Mouse (Mus musculus) E14TG2a.4 (cell line): ENCODE results near the gene Egfr.

Source experiments
- H3K27me3 ChIP-seq: 2 replicates; pipeline ENCODE4 v1.6.1; 2014; ENCODE audit warnings: low read length, control low read depth; ENCODE audit not compliant: insufficient read depth
- H3K36me3 ChIP-seq: 2 replicates; pipeline ENCODE4 v1.6.1; 2014; ENCODE audit warnings: low read length, control low read depth; ENCODE audit not compliant: insufficient read depth
- H3K4me1 ChIP-seq: replicated peaks from 2 replicates; pipeline ENCODE4 v1.6.1; 2014; ENCODE audit warnings: low read depth, low read length, control low read depth
- H3K4me3 ChIP-seq: replicated peaks from 2 replicates; pipeline ENCODE4 v1.5.1; 2014; ENCODE audit warnings: mild to moderate bottlenecking, low read length
- H3K9me3 ChIP-seq: 2 replicates; pipeline ENCODE4 v1.6.1; 2014; ENCODE audit warnings: low read length, control low read depth
- CTCF ChIP-seq: conservative IDR thresholded peaks from 2 replicates; pipeline ENCODE4 v1.5.1; 2014; ENCODE audit warnings: low read length
- NANOG ChIP-seq: IDR thresholded peaks from 2 replicates; pipeline ENCODE4 v1.6.1; 2014; ENCODE audit warnings: borderline replicate concordance, low read length, mixed read lengths
- POU5F1 ChIP-seq: IDR thresholded peaks from 2 replicates; pipeline ENCODE4 v1.6.1; 2014; ENCODE audit warnings: low read length, borderline replicate concordance

Gene Egfr

DNA sequence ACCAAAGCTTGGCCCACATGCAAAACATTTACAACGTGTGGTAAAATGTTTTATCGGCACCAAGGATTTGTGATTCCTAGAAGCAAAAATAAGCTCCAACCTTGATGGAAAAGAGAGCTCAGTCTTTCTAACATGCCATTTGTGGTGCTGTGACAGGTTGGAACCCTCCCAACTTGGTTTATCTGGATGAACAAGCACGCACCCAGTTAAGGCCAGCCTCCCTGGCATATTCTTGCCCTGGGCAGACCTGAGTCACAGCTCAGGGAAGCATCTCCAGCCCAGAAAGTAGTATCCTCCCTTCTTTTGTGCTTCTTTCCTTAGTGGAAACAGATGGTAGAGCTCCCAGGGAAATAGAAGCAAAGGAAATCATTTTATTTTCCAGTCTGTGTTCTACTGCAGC, 58.1 kb downstream of the Egfr start:
- no peak for TF ChIP-seq NANOG
- no peak for TF ChIP-seq POU5F1
- TF ChIP-seq CTCF, result no peak

DNA sequence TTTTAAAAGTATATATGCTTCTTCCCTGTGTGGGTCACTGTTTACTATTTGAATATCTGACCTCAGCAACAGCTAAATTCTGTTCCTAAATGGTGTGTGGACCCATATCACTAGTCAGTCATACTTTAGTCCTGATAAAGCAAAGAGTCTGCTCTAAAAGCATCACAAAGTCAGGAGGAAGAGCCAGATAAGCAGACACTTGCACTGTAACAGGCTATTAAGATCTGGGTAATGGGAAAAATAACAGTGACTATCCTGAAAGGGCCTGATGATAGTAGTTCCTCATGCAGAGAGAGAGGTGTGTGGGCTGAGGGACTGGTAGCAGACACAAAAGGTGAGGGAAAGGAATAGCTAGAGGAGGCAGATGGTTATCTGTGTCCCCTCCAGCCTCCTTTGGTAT, 61.3 kb downstream of the Egfr start:
- Histone ChIP-seq H3K27me3 (no peaks in the 10 kb centered on the region), H3K4me3 (no peak overlapping the region), H3K4me1 (peaks cover 8% of the 10 kb centered on the region), H3K9me3 (no peaks in the 10 kb centered on the region), H3K36me3 (no peaks in the 10 kb centered on the region)
- TF ChIP-seq POU5F1 (no peak), NANOG (no peak), CTCF (no peak)

More for the DNA sequence above, 58.1 kb downstream of the Egfr start:
- Histone ChIP-seq H3K9me3 (no peaks in the 10 kb centered on the region), H3K27me3 (no peaks in the 10 kb centered on the region), H3K4me1 (peaks cover 8% of the 10 kb centered on the region), H3K4me3 (no peak overlapping the region), H3K36me3 (no peaks in the 10 kb centered on the region)

DNA sequence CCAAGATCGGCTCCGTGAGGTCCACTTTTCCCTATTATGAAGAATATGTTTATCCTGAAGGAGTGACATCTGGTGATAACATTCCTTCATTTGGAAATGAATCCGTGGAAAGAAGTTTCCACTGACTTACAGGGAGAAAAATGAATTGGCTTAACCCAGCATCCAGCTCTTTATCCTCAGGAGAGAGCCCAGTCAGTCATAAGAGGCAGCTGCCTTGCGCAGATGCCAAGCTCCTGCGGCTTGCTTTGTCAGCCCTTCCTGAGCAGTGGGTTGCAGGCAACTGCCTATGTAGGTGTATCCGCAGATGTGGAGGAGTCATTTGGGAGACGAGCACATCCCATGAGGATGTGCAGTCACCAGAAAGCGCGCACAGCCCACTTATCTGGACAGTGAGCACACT, 64.4 kb downstream of the Egfr start:
- TF ChIP-seq POU5F1, result no peak
- TF ChIP-seq CTCF, result no peak
- no peak for TF ChIP-seq NANOG
- H3K4me3 ChIP-seq, result no peak overlapping the region
- no peaks in the 10 kb centered on the region for H3K9me3 ChIP-seq
- H3K27me3 ChIP-seq, result no peaks in the 10 kb centered on the region
- no peaks in the 10 kb centered on the region for H3K4me1 ChIP-seq
- H3K36me3 ChIP-seq, result no peaks in the 10 kb centered on the region

DNA sequence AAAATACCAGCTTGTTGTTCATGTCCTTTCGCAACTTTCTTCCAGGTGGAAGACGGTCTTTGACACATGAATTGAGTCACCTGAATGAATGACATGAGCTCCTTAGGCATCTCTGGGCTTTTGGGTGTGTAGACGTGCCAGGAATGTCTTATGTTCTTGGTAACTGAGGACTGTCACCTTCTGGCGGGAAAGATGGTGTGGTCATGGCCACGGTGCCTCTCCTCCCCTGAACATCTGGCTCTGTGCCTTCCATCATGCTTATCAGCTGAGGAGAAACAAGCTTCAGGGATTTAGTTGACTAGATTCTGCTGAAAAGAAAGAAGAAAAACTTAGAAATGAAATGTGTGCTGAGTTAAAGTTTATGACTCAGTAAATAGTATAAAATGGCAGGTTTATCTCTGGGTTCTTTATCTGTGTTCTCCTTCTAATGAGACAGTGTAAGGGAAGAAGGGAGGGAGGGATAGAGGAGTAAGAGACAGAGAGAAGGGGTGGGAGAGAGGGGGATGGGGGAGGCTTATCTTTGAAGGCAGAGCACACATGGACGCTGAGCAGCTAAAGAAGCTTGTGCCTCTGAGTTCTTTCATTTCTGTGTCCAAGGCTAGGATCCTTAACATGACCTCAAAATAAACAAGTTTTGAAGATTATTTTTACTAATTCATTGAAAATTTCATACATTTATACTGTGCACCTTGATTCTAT, 65.5 kb downstream of the Egfr start:
- H3K27me3 ChIP-seq, result no peaks in the 10 kb centered on the region
- no peaks in the 10 kb centered on the region for H3K36me3 ChIP-seq
- H3K4me3 ChIP-seq, result no peak overlapping the region
- no peak for TF ChIP-seq POU5F1
- no peak for TF ChIP-seq NANOG
- TF ChIP-seq CTCF, result no peak
- H3K9me3 ChIP-seq, result no peaks in the 10 kb centered on the region
- no peaks in the 10 kb centered on the region for H3K4me1 ChIP-seq

DNA sequence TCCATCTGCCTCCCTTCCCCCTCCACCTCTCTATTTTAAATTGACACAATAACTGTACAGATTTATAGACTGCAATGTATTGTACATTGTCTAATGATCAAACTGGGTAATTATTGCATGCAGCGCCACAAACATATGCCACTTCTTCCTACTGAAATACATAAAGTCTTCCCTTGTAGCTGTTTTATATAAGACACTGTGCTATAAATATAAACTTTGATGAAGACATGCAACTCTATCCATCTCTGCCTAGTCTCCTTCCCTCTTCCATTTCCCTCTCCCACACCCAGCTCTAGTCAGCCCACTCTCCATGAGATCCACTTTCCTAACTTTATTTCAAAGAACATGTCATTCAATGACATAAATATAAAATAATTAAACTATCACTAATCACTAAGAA, 67.4 kb downstream of the Egfr start:
- no peak for TF ChIP-seq CTCF
- no peak for TF ChIP-seq NANOG
- TF ChIP-seq POU5F1, result no peak
- H3K36me3 ChIP-seq, result no peaks in the 10 kb centered on the region
- no peaks in the 10 kb centered on the region for H3K27me3 ChIP-seq

DNA sequence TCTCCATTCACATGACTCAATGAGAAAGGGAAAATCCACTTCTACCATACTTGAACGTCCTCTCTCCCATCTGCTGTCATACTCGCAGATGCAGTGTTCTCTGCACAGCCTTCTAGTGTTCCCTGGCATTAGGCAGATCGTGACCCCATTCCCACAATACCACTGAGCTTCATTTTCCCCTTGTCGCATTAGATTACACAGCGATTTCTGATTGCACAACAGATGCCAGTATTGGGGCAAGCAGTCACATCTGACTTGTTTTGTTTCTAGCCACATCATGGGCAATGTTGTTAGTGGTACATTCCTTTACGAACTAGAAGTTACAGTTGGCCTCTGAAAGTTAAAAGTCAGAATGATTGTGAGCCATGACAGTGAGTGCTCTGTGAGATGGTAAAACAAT, 68.1 kb downstream of the Egfr start:
- Histone ChIP-seq H3K27me3 (no peaks in the 10 kb centered on the region), H3K36me3 (no peaks in the 10 kb centered on the region), H3K4me3 (no peak overlapping the region), H3K4me1 (no peaks in the 10 kb centered on the region), H3K9me3 (no peaks in the 10 kb centered on the region)
- TF ChIP-seq CTCF (no peak), POU5F1 (no peak), NANOG (no peak)

More for the DNA sequence above, 67.4 kb downstream of the Egfr start:
- no peaks in the 10 kb centered on the region for H3K4me1 ChIP-seq
- no peaks in the 10 kb centered on the region for H3K9me3 ChIP-seq
- no peak overlapping the region for H3K4me3 ChIP-seq

DNA sequence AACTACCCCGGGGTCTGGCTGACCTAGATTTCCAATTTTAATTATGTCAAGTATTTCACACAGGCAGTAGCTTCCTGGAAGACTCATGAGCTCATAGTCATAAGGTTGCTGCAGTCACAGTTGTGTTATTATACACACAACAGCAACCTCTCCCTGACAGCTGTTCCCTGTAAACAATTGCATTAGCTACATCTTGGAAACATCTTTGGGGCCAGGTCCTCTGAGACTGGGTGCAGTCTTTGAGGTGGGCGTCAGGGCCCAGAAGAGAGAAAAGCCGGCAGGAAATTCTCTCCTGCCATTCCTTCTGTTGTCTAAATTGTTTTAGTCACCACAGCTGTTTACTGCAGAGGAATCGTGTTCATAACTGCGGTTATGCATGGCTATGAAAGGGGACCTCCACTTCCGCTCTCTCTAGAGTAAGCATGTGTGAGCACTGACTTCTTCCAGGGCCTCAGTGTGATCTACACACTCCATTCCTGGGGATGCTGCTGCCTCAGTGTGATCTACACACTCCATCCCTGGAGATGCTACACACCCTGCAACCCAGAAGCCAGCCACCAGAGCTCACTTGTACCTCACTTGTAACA, 69.8 kb downstream of the Egfr start:
- H3K9me3 ChIP-seq, result no peaks in the 10 kb centered on the region
- H3K27me3 ChIP-seq, result no peaks in the 10 kb centered on the region
- no peak overlapping the region for H3K4me3 ChIP-seq
- no peaks in the 10 kb centered on the region for H3K4me1 ChIP-seq
- H3K36me3 ChIP-seq, result no peaks in the 10 kb centered on the region
- TF ChIP-seq CTCF (no peak), POU5F1 (no peak), NANOG (no peak)

DNA sequence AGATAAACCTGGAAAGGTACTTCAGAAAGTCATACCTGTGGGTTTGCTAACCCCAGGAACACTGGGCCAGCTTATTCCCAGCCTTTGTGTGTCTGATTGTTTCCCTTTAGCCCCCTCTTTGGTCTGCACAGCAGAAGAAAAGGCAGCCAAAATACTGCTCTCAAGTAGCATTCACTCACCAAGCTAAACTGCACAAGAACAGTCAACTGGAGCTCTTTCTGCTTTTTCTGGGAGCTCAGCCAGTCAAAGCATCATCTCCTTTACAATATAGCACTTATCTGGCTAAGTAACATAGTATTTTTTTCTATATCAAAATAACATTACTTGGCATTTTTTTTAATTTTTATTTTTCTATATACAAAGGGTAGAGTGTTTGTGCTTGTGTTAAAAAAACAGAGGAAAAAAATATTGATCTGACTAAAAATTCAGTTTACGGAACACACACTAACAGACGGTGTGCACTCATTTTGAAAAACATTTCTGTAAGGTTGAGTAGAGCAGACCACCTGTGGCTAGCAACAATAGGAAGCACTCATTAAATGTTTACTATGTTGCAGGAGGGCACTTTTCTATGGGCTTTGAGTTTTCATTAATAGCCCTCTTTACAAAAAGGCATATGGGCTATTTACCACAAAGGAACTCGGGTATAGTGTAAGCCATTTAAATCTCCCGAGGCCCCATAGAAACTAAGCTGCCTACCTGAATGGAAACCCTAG, 72.0 kb downstream of the Egfr start:
- no peaks in the 10 kb centered on the region for H3K27me3 ChIP-seq
- no peaks in the 10 kb centered on the region for H3K36me3 ChIP-seq
- H3K4me1 ChIP-seq, result no peaks in the 10 kb centered on the region
- no peaks in the 10 kb centered on the region for H3K9me3 ChIP-seq
- H3K4me3 ChIP-seq, result no peak overlapping the region
- TF ChIP-seq CTCF (no peak), POU5F1 (no peak), NANOG (no peak)

DNA sequence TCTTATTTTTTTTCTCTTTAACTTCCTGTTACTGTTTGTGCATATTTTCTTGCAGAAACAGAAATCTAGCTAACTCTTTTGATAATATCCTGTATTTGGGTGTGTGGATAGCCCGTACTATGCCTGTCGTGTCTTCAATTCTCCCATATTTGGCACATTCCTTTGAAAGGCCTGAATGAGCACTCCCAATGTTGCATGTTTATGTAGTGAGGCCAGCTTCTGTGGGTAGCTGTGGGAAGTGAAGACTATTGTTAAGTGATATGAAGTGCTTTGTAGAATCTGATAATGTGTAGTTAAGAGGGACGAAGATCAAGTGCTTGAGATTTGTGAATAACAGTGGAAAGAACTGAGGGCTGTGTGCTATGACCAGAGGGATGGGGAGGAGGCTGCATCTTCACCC, 77.5 kb downstream of the Egfr start:
- H3K27me3 ChIP-seq, result no peaks in the 10 kb centered on the region
- H3K9me3 ChIP-seq, result no peaks in the 10 kb centered on the region
- H3K36me3 ChIP-seq, result no peaks in the 10 kb centered on the region
- H3K4me3 ChIP-seq, result no peak overlapping the region
- H3K4me1 ChIP-seq, result peaks cover 8% of the 10 kb centered on the region; the same call in 1 of the 2 replicates
- no peak for TF ChIP-seq NANOG
- no peak for TF ChIP-seq CTCF
- no peak for TF ChIP-seq POU5F1
